17 mouse cellular contexts compared by ENCODE assay signal in the genomic region with DNA sequence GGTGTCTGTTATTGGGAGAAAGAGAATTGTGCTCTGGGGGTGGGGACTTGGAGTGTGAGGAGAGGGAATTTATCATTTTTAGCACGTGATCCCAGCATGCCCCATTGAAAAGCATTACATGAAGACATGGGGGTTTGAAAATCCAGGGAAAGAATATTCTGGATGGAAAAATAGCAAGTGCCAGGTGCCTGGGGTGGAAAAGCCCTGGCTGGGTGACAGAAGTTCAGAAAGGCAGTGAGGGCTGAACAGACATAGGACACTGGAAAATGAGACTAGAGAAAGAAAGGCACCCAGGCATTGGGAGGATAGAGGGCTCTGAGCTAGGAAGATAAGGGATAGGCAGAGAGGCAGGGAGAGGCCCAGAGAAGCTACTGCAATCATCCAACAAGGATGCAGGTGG.
DNase-seq lines count a peak whose midpoint lies in the region; TF ChIP-seq lines count a peak whose summit lies in the region.
"Had no signal": no experiment of that assay in that cellular context is flagged by ENCODE, and none has a peak within 500 bp of the region (broad histone marks: within the 10 kb centered on the region; RNA-seq: fewer than 3 reads in every experiment).

No protein-coding gene starts in this region.

- H3K27me3 ChIP-seq in cerebellum, adult 2 months (ENCODE audit: control insufficient read depth, insufficient read depth, low read length), result no peaks in the 10 kb centered on the region
- H3K27me3 ChIP-seq: Patski had no signal

- no peak for TF ChIP-seq POLR2A in cerebellum, adult 2 months (IDR thresholded peaks at IDR 0.05; ENCODE audit: borderline replicate concordance, insufficient read depth, low read length)

- peak; percentile 48 to 56 for DNase-seq in cerebellum, postnatal 10 days
- DNase-seq in cerebellum, postnatal 4 days (ENCODE audit: low spot score in 2 of 2), result no peak
- DNase-seq in cerebellum, postnatal 14 days, result peak; percentile 39 to 47
- no peak for DNase-seq in cerebellum, adult 2 months
- peak; percentile 54 for DNase-seq in heart, adult 11 months
- DNase-seq in heart, postnatal 14 days, result no peak
- DNase-seq: adrenal gland, adult 2 months; adrenal gland, adult 8-10 months; adrenal gland, postnatal 10 days; adrenal gland, postnatal 14 days; adrenal gland, postnatal 25 days; adrenal gland, postnatal 36 days; B cell, adult 2 months; cerebellum, adult 11 months; cerebellum, adult 11-12 months; cerebellum, adult 18-20 months had no signal

- H3K4me3 ChIP-seq in cerebellum, adult 2 months (replicated peaks; ENCODE audit: insufficient read depth, low read depth, low read length), result no peak overlapping the region

- 25% methylated on average over 1 of the region's 1 CpGs for WGBS in cerebellum, adult 2 months

- H3K4me1 ChIP-seq in cerebellum, adult 2 months (ENCODE audit: control insufficient read depth, insufficient read depth, low read length), result no peaks in the 10 kb centered on the region

- intact Hi-C loops in heart, postnatal 14 days (cut with DNase I), result no loop called here

- no peak for TF ChIP-seq CTCF in cerebellum, adult 2 months (IDR thresholded peaks at IDR 0.05; ENCODE audit: borderline replicate concordance, insufficient read depth, low read depth, low read length)

- no peak overlapping the region for H3K27ac ChIP-seq in cerebellum, adult 2 months (ENCODE audit: insufficient read depth, low read length)

Comparison
In these comparisons a context has a peak if more than half of its experiments do, and no peak if none do; other contexts are left out.
1. DNase-seq: peak in cerebellum, postnatal 10 days (2 of 2), cerebellum, postnatal 14 days (2 of 2) and heart, adult 11 months (single experiment); none in cerebellum, postnatal 4 days (0 of 2), cerebellum, adult 2 months (0 of 2) and heart, postnatal 14 days (0 of 2).